Mouse (Mus musculus) embryonic fibroblast, embryonic 13.5 days (primary cell): ENCODE measurements around the gene Fbxo39.

ENCODE experiments used
- CTCF ChIP-seq: IDR thresholded peaks from 2 replicates; pipeline ENCODE4 v1.5.1; 2011; ENCODE audit warnings: mild to moderate bottlenecking, control low read depth, low read length, moderate library complexity, borderline replicate concordance; ENCODE audit not compliant: insufficient read depth
- POLR2A ChIP-seq: IDR thresholded peaks from 2 replicates; pipeline ENCODE4 v1.6.1; 2011; ENCODE audit warnings: low read depth, mild to moderate bottlenecking, control low read depth, low read length, moderate library complexity

GRCm38 (mm10) chr11:72310491-72310890 lies 3.8 kb upstream of the Fbxo39 start:
- TF ChIP-seq POLR2A: no peak
- TF ChIP-seq CTCF: no peak
